Mouse (Mus musculus): ENCODE measurements around the gene Zmiz1. TPM values are rescaled to one million over a fixed set of nuclear protein-coding genes. Genes with fewer than 3 reads are reported as not detected.

Zmiz1 gene
- polyA plus RNA-seq, 1 experiment from 2014 or later, result 91.0 TPM

DNA sequence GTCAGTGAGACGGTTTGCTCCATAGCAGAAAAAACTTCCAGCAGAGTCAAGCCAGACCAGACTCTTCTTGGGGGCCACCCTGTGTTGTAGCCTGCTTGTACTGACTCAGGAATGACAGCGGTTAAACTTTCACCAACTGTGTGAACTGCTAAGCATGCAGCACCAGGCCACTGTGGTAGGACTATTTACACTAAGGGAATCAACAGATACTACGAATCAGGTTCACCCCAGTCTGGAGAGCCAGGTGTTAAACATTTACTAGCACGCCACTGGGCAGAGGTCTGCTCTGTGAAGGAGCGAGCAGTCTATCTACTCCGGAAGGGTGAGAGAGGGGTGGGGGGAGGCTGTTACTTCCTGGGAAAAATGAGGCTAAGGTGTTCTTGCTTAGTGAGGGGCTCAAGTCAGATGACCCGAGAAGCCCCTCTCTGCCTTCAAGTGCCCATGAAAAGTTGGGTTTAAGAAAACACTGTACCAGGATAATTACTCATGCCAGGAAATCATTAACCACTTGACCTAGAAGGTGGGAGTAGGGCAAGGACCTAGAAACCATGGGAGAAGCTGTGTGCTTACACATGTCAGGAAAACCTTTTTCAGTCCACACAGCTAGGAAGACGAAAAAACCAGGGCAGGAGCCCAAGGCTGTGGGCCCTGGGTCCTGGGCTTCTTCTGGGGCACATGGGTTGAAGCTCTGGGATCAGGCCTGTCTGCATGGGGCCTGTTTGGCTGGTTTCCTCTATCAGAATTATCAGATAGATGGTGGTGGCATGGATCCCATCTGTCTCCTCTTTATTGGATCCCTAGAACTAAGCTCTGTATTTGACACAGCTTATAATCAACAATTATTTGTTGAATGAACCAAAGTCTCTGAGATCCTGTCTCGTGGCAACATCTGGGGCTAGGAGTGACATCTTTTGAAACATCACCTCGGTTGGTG is 7.0 kb upstream of the Zmiz1 start:
- WGBS, result 85% methylated on average over 10 of the region's 10 CpGs
- Histone ChIP-seq H3K27me3 (ENCODE audit: control insufficient read depth, insufficient read depth, low read length) (no peaks in the 10 kb centered on the region), H3K4me3 (replicated peaks; ENCODE audit: low read depth, low read length) (no peak overlapping the region), H3K36me3 (ENCODE audit: control insufficient read depth, insufficient read depth, low read length) (no peaks in the 10 kb centered on the region), H3K4me2 (ENCODE audit: low read length) (no peak overlapping the region), H3K4me1 (ENCODE audit: control insufficient read depth, insufficient read depth, low read length) (peaks cover 23% of the 10 kb centered on the region), H3K9ac (replicated peaks; ENCODE audit: low read length) (no peak overlapping the region), H3K9me3 (ENCODE audit: control insufficient read depth, low read length) (no peaks in the 10 kb centered on the region), H3K27ac (replicated peaks; ENCODE audit: low read depth, low read length) (no peak overlapping the region)
- ATAC-seq (ENCODE audit: low FRiP score, low TSS enrichment) (no peak), DNase-seq (no peak)

DNA sequence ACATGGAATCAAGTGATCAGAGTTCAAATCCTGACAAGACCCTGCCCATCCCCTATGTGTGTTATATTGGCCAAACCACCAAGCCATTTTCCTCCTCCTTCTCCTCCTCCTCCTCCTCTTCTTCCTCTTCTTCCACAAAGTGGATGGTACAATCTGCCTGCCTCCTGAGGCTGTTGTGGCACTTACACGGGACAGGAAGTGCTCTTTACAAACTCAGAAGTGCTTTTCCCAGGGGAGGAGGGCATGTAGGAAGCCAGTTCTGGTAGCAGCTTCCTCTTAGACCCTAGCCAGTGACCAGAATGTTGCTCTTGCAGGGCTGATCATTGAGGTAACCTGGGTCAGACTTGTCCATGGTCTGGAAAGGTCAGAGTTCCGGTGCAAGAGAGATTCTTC is 6.4 kb upstream of the Zmiz1 start:
- ATAC-seq (ENCODE audit: low FRiP score, low TSS enrichment), result no peak
- Histone ChIP-seq H3K27me3 (ENCODE audit: control insufficient read depth, insufficient read depth, low read length) (no peaks in the 10 kb centered on the region), H3K36me3 (ENCODE audit: control insufficient read depth, insufficient read depth, low read length) (no peaks in the 10 kb centered on the region), H3K4me1 (ENCODE audit: control insufficient read depth, insufficient read depth, low read length) (peaks cover 23% of the 10 kb centered on the region), H3K9ac (replicated peaks; ENCODE audit: low read length) (no peak overlapping the region), H3K27ac (replicated peaks; ENCODE audit: low read depth, low read length) (no peak overlapping the region), H3K9me3 (ENCODE audit: control insufficient read depth, low read length) (no peaks in the 10 kb centered on the region), H3K4me2 (ENCODE audit: low read length) (no peak overlapping the region), H3K4me3 (replicated peaks; ENCODE audit: low read depth, low read length) (no peak overlapping the region)
- 78% methylated on average over 2 of the region's 2 CpGs for WGBS
- no peak for DNase-seq

DNA sequence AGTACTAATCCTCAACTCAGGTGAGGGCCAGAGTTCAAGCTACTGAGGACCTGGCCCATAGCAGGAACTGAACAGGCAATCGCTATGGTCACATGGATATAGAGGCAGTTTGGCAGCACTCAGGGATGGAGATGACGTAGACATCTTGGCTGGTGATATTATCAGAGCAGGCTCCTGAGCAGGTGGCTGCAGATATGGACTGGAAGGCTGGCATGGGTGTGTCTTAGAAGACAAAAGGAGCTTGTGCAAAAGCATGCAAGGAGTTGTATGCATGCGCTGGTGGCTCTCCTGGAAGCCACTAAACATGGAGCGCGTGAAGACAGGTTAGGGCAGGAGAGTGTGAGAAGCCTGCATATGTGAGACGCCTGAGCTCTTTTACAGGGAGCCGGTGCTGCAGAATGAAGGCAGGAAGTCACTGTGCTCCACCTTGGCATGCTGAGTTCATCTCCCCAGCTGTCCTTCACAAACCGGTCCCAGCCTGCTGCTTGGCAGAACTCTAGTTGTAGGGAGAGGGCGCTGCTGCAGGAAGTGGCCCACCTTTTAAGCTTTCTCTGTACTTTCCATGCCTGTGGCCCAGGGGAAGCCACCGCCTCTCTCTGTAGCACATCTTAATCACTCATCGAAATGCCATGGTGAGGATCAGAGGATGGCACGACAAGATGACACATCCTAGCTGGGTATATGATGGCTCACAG is 4.8 kb upstream of the Zmiz1 start:
- Histone ChIP-seq H3K27ac (replicated peaks; ENCODE audit: low read depth, low read length) (no peak overlapping the region), H3K9me3 (ENCODE audit: control insufficient read depth, low read length) (no peaks in the 10 kb centered on the region), H3K4me1 (ENCODE audit: control insufficient read depth, insufficient read depth, low read length) (peaks cover 28% of the 10 kb centered on the region), H3K9ac (replicated peaks; ENCODE audit: low read length) (no peak overlapping the region), H3K36me3 (ENCODE audit: control insufficient read depth, insufficient read depth, low read length) (no peaks in the 10 kb centered on the region), H3K4me2 (ENCODE audit: low read length) (no peak overlapping the region), H3K4me3 (replicated peaks; ENCODE audit: low read depth, low read length) (no peak overlapping the region), H3K27me3 (ENCODE audit: control insufficient read depth, insufficient read depth, low read length) (no peaks in the 10 kb centered on the region)
- 79% methylated on average over 12 of the region's 12 CpGs for WGBS
- DNase-seq (no peak), ATAC-seq (ENCODE audit: low FRiP score, low TSS enrichment) (no peak)

DNA sequence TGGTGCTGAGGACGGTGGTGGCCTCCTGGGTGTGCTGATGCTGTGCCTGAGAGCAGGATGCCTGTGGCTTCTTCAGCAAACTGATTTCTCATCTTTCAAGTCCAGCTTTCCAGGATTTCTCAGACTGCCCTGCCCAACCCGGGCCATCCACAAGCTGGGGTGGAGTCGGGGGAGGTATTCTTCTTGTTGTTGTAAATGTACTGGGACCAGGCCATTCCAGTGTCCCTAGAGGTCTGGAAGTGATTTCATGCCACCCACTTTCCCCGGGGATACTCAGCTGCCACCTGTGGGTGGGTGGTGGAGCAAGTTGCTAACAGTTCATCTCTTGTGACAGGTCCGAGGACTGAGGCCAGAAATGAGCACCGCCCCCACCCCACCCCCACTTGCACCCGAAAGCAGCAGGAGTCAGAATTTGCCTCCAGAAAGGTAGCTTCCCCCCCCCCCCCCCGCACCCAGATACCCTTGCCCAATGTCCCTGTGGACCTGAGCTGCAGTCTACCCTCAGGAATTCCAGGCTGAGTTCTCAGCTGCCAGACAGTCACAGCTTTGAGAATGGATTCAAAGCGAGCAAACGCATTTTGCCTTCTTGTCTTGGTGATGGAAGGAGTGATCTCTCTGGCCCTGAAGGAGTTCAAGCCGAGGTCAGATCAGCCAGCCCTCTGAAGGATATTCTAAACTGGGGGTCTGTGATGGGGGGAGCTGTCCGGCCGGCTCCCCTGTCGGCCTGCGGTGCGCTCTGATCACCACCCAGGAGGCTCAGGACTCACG is 2.1 kb upstream of the Zmiz1 start:
- no peaks in the 10 kb centered on the region for H3K36me3 ChIP-seq (ENCODE audit: control insufficient read depth, insufficient read depth, low read length)
- peaks cover 36% of the 10 kb centered on the region for H3K4me1 ChIP-seq (ENCODE audit: control insufficient read depth, insufficient read depth, low read length)
- H3K4me3 ChIP-seq (replicated peaks; ENCODE audit: low read depth, low read length), result peak overlapping the region; percentile 100
- H3K27me3 ChIP-seq (ENCODE audit: control insufficient read depth, insufficient read depth, low read length), result no peaks in the 10 kb centered on the region
- peak overlapping the region; percentile 99 for H3K9ac ChIP-seq (replicated peaks; ENCODE audit: low read length)
- WGBS, result under 1% methylated on average over 17 of the region's 17 CpGs
- DNase-seq, result no peak
- no peaks in the 10 kb centered on the region for H3K9me3 ChIP-seq (ENCODE audit: control insufficient read depth, low read length)
- ATAC-seq (ENCODE audit: low FRiP score, low TSS enrichment), result 0 out of 2 replicates have a peak, but pooled peaks have one; percentile 0
- peak overlapping the region; percentile 99 for H3K27ac ChIP-seq (replicated peaks; ENCODE audit: low read depth, low read length)
- H3K4me2 ChIP-seq (ENCODE audit: low read length), result peak overlapping the region; percentile 94

DNA sequence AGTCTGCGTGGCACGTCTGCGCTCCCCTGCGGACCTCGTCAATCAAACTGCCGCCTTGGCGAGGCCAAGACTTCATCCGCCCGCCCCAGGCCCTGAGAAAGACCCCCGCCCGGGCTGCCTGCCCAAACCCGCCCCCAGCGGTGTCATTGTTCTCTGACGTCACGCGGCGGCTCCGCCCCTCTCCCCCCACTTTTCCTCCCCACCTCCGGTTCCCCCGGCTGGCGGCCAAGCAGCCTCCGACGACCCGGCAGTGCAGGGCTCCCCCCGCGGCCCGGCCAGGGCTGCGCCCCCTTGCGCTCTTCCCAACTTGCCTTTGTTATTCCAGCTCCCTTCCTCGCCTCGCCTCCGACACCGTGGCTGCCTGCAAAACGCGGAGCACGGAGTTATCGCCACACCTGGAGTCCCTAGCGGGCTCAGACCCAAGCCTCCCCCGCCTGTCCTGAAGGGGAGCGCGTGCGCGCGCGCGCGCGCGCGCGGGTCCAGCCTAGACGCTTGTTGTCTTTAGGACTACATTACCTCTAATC is 1.5 kb upstream of the Zmiz1 start:
- H3K36me3 ChIP-seq (ENCODE audit: control insufficient read depth, insufficient read depth, low read length), result no peaks in the 10 kb centered on the region
- WGBS, result under 1% methylated on average over 52 of the region's 52 CpGs
- peak overlapping the region; percentile 94 for H3K4me2 ChIP-seq (ENCODE audit: low read length)
- DNase-seq (peak; percentile 98), ATAC-seq (ENCODE audit: low FRiP score, low TSS enrichment) (peak; percentile 90)
- H3K9ac ChIP-seq (replicated peaks; ENCODE audit: low read length), result peak overlapping the region; percentile 99
- H3K4me3 ChIP-seq (replicated peaks; ENCODE audit: low read depth, low read length), result peak overlapping the region; percentile 100
- H3K4me1 ChIP-seq (ENCODE audit: control insufficient read depth, insufficient read depth, low read length), result peaks cover 41% of the 10 kb centered on the region
- no peaks in the 10 kb centered on the region for H3K27me3 ChIP-seq (ENCODE audit: control insufficient read depth, insufficient read depth, low read length)
- H3K9me3 ChIP-seq (ENCODE audit: control insufficient read depth, low read length), result no peaks in the 10 kb centered on the region
- H3K27ac ChIP-seq (replicated peaks; ENCODE audit: low read depth, low read length), result peak overlapping the region; percentile 99

DNA sequence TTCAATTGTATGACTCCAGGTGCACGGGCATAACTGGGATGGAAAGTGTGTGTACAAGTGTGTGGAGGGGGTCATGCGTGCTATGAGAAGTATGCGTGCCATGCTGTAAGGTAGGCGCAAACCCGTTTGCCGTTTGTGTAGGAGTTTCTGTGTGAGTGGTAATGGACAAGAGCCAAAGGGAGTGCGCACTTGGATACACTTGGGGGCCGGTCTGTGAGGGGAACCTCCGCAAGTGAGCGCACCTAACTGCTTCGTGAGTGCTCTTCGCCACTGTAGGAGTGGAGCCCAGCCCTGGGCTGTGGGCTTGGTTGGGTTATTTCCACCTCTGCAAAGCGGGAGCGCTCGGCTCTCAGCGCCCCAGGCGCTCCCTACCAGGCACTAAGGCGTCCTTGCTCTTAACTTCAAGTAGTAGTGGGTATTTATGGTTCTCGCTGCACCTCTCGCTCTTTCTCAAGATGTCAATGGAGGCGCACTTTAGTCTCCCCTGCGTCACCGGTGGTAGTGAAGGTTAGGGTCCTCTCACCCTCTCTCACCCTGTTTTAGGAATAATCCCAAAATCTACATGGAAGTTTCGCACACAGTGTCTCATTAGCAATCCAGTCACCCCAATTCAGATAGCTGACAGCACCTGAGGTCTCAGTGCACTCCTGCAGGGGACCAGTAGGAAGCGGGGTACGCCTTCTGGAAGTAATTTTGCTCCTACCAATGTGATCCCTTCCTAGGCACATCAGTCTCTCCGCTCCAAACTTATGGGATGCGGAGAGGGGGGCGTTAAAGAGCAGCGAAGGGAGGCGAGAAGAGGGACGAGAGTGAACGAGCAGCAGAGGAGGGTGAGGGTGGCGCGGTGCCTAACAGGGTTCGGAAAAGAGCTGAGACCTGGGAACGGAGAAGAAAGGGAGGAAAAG is 622 bp upstream of the Zmiz1 start:
- DNase-seq (peak; percentile 72), ATAC-seq (ENCODE audit: low FRiP score, low TSS enrichment) (no peak)
- Histone ChIP-seq H3K36me3 (ENCODE audit: control insufficient read depth, insufficient read depth, low read length) (no peaks in the 10 kb centered on the region), H3K27ac (replicated peaks; ENCODE audit: low read depth, low read length) (peak overlapping the region; percentile 99), H3K4me1 (ENCODE audit: control insufficient read depth, insufficient read depth, low read length) (peaks cover 50% of the 10 kb centered on the region), H3K4me3 (replicated peaks; ENCODE audit: low read depth, low read length) (peak overlapping the region; percentile 100), H3K9me3 (ENCODE audit: control insufficient read depth, low read length) (no peaks in the 10 kb centered on the region), H3K27me3 (ENCODE audit: control insufficient read depth, insufficient read depth, low read length) (no peaks in the 10 kb centered on the region), H3K9ac (replicated peaks; ENCODE audit: low read length) (peak overlapping the region; percentile 99), H3K4me2 (ENCODE audit: low read length) (peak overlapping the region; percentile 94)
- under 1% methylated on average over 37 of the region's 37 CpGs for WGBS

DNA sequence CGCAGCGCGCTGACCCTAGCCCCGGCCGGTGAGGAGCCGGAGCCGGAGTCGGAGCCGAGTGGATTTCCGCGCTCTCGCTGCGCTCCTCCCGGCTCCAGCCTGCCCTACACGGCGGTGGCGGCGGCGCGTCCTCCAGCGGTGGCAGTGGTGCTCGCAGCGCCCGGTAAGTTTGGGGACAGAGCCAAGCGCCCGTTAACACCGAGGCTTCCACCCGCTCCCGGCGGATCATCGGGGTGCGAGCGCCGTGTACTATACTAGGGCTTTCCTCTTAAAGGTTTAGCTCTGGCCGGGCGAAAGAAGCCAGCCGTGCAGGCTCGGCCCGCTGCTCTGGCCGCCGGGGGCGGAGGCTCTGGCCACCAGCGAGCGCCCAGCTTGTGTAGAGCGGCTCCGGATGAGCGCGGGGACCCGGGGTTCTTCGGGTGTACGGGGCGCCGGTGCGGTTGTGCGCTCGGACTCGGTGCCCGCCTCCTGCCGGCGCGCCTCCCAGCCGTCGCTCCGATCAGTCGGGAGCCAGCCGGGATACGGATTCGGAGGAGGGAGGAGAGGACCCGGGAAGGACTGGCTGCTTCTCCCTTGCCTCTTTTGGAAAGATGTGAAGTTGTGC is 511 bp downstream of the Zmiz1 start:
- Histone ChIP-seq H3K27me3 (ENCODE audit: control insufficient read depth, insufficient read depth, low read length) (no peaks in the 10 kb centered on the region), H3K4me1 (ENCODE audit: control insufficient read depth, insufficient read depth, low read length) (peaks cover 56% of the 10 kb centered on the region), H3K36me3 (ENCODE audit: control insufficient read depth, insufficient read depth, low read length) (no peaks in the 10 kb centered on the region), H3K4me2 (ENCODE audit: low read length) (peak overlapping the region; percentile 94), H3K4me3 (replicated peaks; ENCODE audit: low read depth, low read length) (peak overlapping the region; percentile 100), H3K27ac (replicated peaks; ENCODE audit: low read depth, low read length) (peak overlapping the region; percentile 99), H3K9me3 (ENCODE audit: control insufficient read depth, low read length) (no peaks in the 10 kb centered on the region), H3K9ac (replicated peaks; ENCODE audit: low read length) (peak overlapping the region; percentile 99)
- WGBS, result under 1% methylated on average over 69 of the region's 69 CpGs
- ATAC-seq (ENCODE audit: low FRiP score, low TSS enrichment) (peak; percentile 15; the same call in 1 of the 2 replicates), DNase-seq (peak; percentile 66)

All from midbrain, embryonic 14.5 days (tissue).